Mouse (Mus musculus): ENCODE data around the gene Bsn.

Bsn gene

GRCm38 (mm10) chr9:108172777-108173350 is 17.3 kb downstream of the Bsn start:
- no peak for TF ChIP-seq GATA4 (IDR thresholded peaks at IDR 0.05; ENCODE audit: insufficient replicate concordance, low read length)

- no peak for TF ChIP-seq GATA4 (IDR thresholded peaks at IDR 0.05; ENCODE audit: insufficient replicate concordance, low read length)
These were observed 20.4 kb downstream of the Bsn start for GRCm38 (mm10) chr9:108169751-108170150.

GRCm38 (mm10) chr9:108165143-108165542 is 25.0 kb downstream of the Bsn start:
- no peak for TF ChIP-seq GATA4 (IDR thresholded peaks at IDR 0.05; ENCODE audit: insufficient replicate concordance, low read length)

- TF ChIP-seq GATA4 (IDR thresholded peaks at IDR 0.05; ENCODE audit: insufficient replicate concordance, low read length), result no peak
These were observed 26.4 kb downstream of the Bsn start for GRCm38 (mm10) chr9:108163646-108164284.

GRCm38 (mm10) chr9:108157891-108158290 is 32.3 kb downstream of the Bsn start:
- TF ChIP-seq GATA4 (IDR thresholded peaks at IDR 0.05; ENCODE audit: insufficient replicate concordance, low read length), result no peak

- TF ChIP-seq GATA4 (IDR thresholded peaks at IDR 0.05; ENCODE audit: insufficient replicate concordance, low read length), result no peak
These were observed 32.7 kb downstream of the Bsn start for GRCm38 (mm10) chr9:108157451-108157850.

- TF ChIP-seq GATA4 (IDR thresholded peaks at IDR 0.05; ENCODE audit: insufficient replicate concordance, low read length), result no peak
These were observed 33.4 kb downstream of the Bsn start for GRCm38 (mm10) chr9:108156786-108157185.

GRCm38 (mm10) chr9:108154814-108155213 is 35.4 kb downstream of the Bsn start:
- no peak for TF ChIP-seq GATA4 (IDR thresholded peaks at IDR 0.05; ENCODE audit: insufficient replicate concordance, low read length)

- TF ChIP-seq GATA4 (IDR thresholded peaks at IDR 0.05; ENCODE audit: insufficient replicate concordance, low read length), result no peak
These were observed 36.4 kb downstream of the Bsn start for GRCm38 (mm10) chr9:108153516-108154448.

GRCm38 (mm10) chr9:108150486-108150885 is 39.7 kb downstream of the Bsn start:
- TF ChIP-seq GATA4 (IDR thresholded peaks at IDR 0.05; ENCODE audit: insufficient replicate concordance, low read length), result no peak

GRCm38 (mm10) chr9:108149817-108150216 is 40.4 kb downstream of the Bsn start:
- TF ChIP-seq GATA4 (IDR thresholded peaks at IDR 0.05; ENCODE audit: insufficient replicate concordance, low read length), result no peak

- no peak for TF ChIP-seq GATA4 (IDR thresholded peaks at IDR 0.05; ENCODE audit: insufficient replicate concordance, low read length)
These were observed 42.6 kb downstream of the Bsn start for GRCm38 (mm10) chr9:108147606-108148005.

GRCm38 (mm10) chr9:108146451-108146850 is 43.7 kb downstream of the Bsn start:
- TF ChIP-seq GATA4 (IDR thresholded peaks at IDR 0.05; ENCODE audit: insufficient replicate concordance, low read length), result no peak

GRCm38 (mm10) chr9:108145740-108146139 is 44.4 kb downstream of the Bsn start:
- TF ChIP-seq GATA4 (IDR thresholded peaks at IDR 0.05; ENCODE audit: insufficient replicate concordance, low read length), result no peak

GRCm38 (mm10) chr9:108144371-108145270 is 45.6 kb downstream of the Bsn start:
- no peak for TF ChIP-seq GATA4 (IDR thresholded peaks at IDR 0.05; ENCODE audit: insufficient replicate concordance, low read length)
